Mouse (Mus musculus): ENCODE data around the gene Unc93a2. TPM values are rescaled to one million over a fixed set of nuclear protein-coding genes. Genes with fewer than 3 reads are reported as not detected.
"Not testable (repeated sequence)": the region's sequence is repeated elsewhere in the genome, so short reads cannot be mapped to it uniquely, and the experiment has no call there.

The Unc93a2 gene
- polyA plus RNA-seq, 1 experiment from 2014 or later: not detected

GRCm38 (mm10) chr17:7352596-7352995, 32.7 kb downstream of the Unc93a2 start, which contains the start of gene Ttll2:
TSS of gene Ttll2 (minus strand) at chr17:7352696.
- not testable (repeated sequence) for H3K4me3 ChIP-seq (ENCODE audit: low read length); H3K27me3 ChIP-seq (ENCODE audit: control insufficient read depth, insufficient read depth, low read length); H3K4me1 ChIP-seq (ENCODE audit: control insufficient read depth, insufficient read depth, low read length); H3K4me2 ChIP-seq (ENCODE audit: low read depth, low read length); H3K9ac ChIP-seq (ENCODE audit: low read length); H3K9me3 ChIP-seq (replicated peaks; ENCODE audit: control insufficient read depth, low read length); H3K27ac ChIP-seq (ENCODE audit: low read length); ATAC-seq (replicated peaks; ENCODE audit: extremely low read depth, insufficient read depth, low FRiP score); H3K36me3 ChIP-seq (ENCODE audit: control insufficient read depth, insufficient read depth)
- 50% methylated on average over 1 of the region's 1 CpGs for WGBS

- not testable (repeated sequence) for ATAC-seq (replicated peaks; ENCODE audit: extremely low read depth, insufficient read depth, low FRiP score); H3K9ac ChIP-seq (ENCODE audit: low read length); H3K4me1 ChIP-seq (ENCODE audit: control insufficient read depth, insufficient read depth, low read length); H3K27ac ChIP-seq (ENCODE audit: low read length); H3K4me2 ChIP-seq (ENCODE audit: low read depth, low read length); H3K9me3 ChIP-seq (replicated peaks; ENCODE audit: control insufficient read depth, low read length); H3K27me3 ChIP-seq (ENCODE audit: control insufficient read depth, insufficient read depth, low read length); H3K4me3 ChIP-seq (ENCODE audit: low read length); H3K36me3 ChIP-seq (ENCODE audit: control insufficient read depth, insufficient read depth)
- 46% methylated on average over 2 of the region's 3 CpGs for WGBS
Measured at GRCm38 (mm10) chr17:7348765-7349164, 36.5 kb downstream of the Unc93a2 start.

- H3K9ac ChIP-seq (ENCODE audit: low read length); H3K4me1 ChIP-seq (ENCODE audit: control insufficient read depth, insufficient read depth, low read length); H3K9me3 ChIP-seq (replicated peaks; ENCODE audit: control insufficient read depth, low read length); H3K4me3 ChIP-seq (ENCODE audit: low read length); H3K4me2 ChIP-seq (ENCODE audit: low read depth, low read length); ATAC-seq (replicated peaks; ENCODE audit: extremely low read depth, insufficient read depth, low FRiP score); H3K36me3 ChIP-seq (ENCODE audit: control insufficient read depth, insufficient read depth); H3K27me3 ChIP-seq (ENCODE audit: control insufficient read depth, insufficient read depth, low read length); H3K27ac ChIP-seq (ENCODE audit: low read length): not testable (repeated sequence)
- WGBS: 50% methylated on average over 8 of the region's 9 CpGs
Measured at GRCm38 (mm10) chr17:7337381-7337780, 47.9 kb downstream of the Unc93a2 start.

- H3K4me3 ChIP-seq (ENCODE audit: low read length); H3K4me1 ChIP-seq (ENCODE audit: control insufficient read depth, insufficient read depth, low read length); ATAC-seq (replicated peaks; ENCODE audit: extremely low read depth, insufficient read depth, low FRiP score); H3K36me3 ChIP-seq (ENCODE audit: control insufficient read depth, insufficient read depth); H3K27me3 ChIP-seq (ENCODE audit: control insufficient read depth, insufficient read depth, low read length); H3K9me3 ChIP-seq (replicated peaks; ENCODE audit: control insufficient read depth, low read length); H3K9ac ChIP-seq (ENCODE audit: low read length); H3K4me2 ChIP-seq (ENCODE audit: low read depth, low read length); H3K27ac ChIP-seq (ENCODE audit: low read length): not testable (repeated sequence)
- 93% methylated on average over 2 of the region's 5 CpGs for WGBS
Measured at GRCm38 (mm10) chr17:7332745-7333144, 52.5 kb downstream of the Unc93a2 start.

GRCm38 (mm10) chr17:7326415-7326814, 58.8 kb downstream of the Unc93a2 start:
- not testable (repeated sequence) for H3K4me2 ChIP-seq (ENCODE audit: low read depth, low read length); H3K27me3 ChIP-seq (ENCODE audit: control insufficient read depth, insufficient read depth, low read length); H3K27ac ChIP-seq (ENCODE audit: low read length); H3K4me3 ChIP-seq (ENCODE audit: low read length); H3K4me1 ChIP-seq (ENCODE audit: control insufficient read depth, insufficient read depth, low read length); H3K36me3 ChIP-seq (ENCODE audit: control insufficient read depth, insufficient read depth); H3K9me3 ChIP-seq (replicated peaks; ENCODE audit: control insufficient read depth, low read length); H3K9ac ChIP-seq (ENCODE audit: low read length)
- 31% methylated on average over 3 of the region's 8 CpGs for WGBS
- ATAC-seq (replicated peaks; ENCODE audit: extremely low read depth, insufficient read depth, low FRiP score): peak; percentile 69; the same call in 1 of the 2 replicates

GRCm38 (mm10) chr17:7324346-7324745, 60.9 kb downstream of the Unc93a2 start, which contains the start of gene Tcp10a:
TSS of gene Tcp10a (plus strand) at chr17:7324646.
- ATAC-seq (replicated peaks; ENCODE audit: extremely low read depth, insufficient read depth, low FRiP score); H3K4me2 ChIP-seq (ENCODE audit: low read depth, low read length); H3K27me3 ChIP-seq (ENCODE audit: control insufficient read depth, insufficient read depth, low read length); H3K36me3 ChIP-seq (ENCODE audit: control insufficient read depth, insufficient read depth); H3K4me3 ChIP-seq (ENCODE audit: low read length); H3K9ac ChIP-seq (ENCODE audit: low read length); H3K9me3 ChIP-seq (replicated peaks; ENCODE audit: control insufficient read depth, low read length); H3K4me1 ChIP-seq (ENCODE audit: control insufficient read depth, insufficient read depth, low read length); H3K27ac ChIP-seq (ENCODE audit: low read length): not testable (repeated sequence)
- 89% methylated on average over 3 of the region's 5 CpGs for WGBS

GRCm38 (mm10) chr17:7319789-7320188, 65.5 kb downstream of the Unc93a2 start:
- ATAC-seq (replicated peaks; ENCODE audit: extremely low read depth, insufficient read depth, low FRiP score); H3K4me3 ChIP-seq (ENCODE audit: low read length): not testable (repeated sequence)

GRCm38 (mm10) chr17:7315693-7316382, 69.4 kb downstream of the Unc93a2 start:
- not testable (repeated sequence) for H3K36me3 ChIP-seq (ENCODE audit: control insufficient read depth, insufficient read depth); H3K4me1 ChIP-seq (ENCODE audit: control insufficient read depth, insufficient read depth, low read length)

More at GRCm38 (mm10) chr17:7319789-7320188, 65.5 kb downstream of the Unc93a2 start:
- H3K27me3 ChIP-seq (ENCODE audit: control insufficient read depth, insufficient read depth, low read length); H3K9ac ChIP-seq (ENCODE audit: low read length); H3K27ac ChIP-seq (ENCODE audit: low read length); H3K4me2 ChIP-seq (ENCODE audit: low read depth, low read length); H3K9me3 ChIP-seq (replicated peaks; ENCODE audit: control insufficient read depth, low read length); H3K36me3 ChIP-seq (ENCODE audit: control insufficient read depth, insufficient read depth); H3K4me1 ChIP-seq (ENCODE audit: control insufficient read depth, insufficient read depth, low read length): not testable (repeated sequence)
- WGBS: 67% methylated on average over 6 of the region's 6 CpGs

More at GRCm38 (mm10) chr17:7315693-7316382, 69.4 kb downstream of the Unc93a2 start:
- ATAC-seq (replicated peaks; ENCODE audit: extremely low read depth, insufficient read depth, low FRiP score); H3K27ac ChIP-seq (ENCODE audit: low read length); H3K27me3 ChIP-seq (ENCODE audit: control insufficient read depth, insufficient read depth, low read length); H3K9ac ChIP-seq (ENCODE audit: low read length); H3K9me3 ChIP-seq (replicated peaks; ENCODE audit: control insufficient read depth, low read length); H3K4me2 ChIP-seq (ENCODE audit: low read depth, low read length); H3K4me3 ChIP-seq (ENCODE audit: low read length): not testable (repeated sequence)
- 71% methylated on average over 6 of the region's 8 CpGs for WGBS
